Mouse (Mus musculus): ENCODE results near the gene Alpl.

The Alpl gene

GRCm38 (mm10) chr4:137737760-137738159, 58.4 kb downstream of the Alpl start:
- DNase-seq (ENCODE audit: low spot score in 2 of 2): no peak

- no peak for DNase-seq (ENCODE audit: low spot score in 2 of 2)
Observed at GRCm38 (mm10) chr4:137736220-137736701, 59.9 kb downstream of the Alpl start.

GRCm38 (mm10) chr4:137733459-137733858, 62.7 kb downstream of the Alpl start:
- no peak for DNase-seq (ENCODE audit: low spot score in 2 of 2)

- no peak for DNase-seq (ENCODE audit: low spot score in 2 of 2)
Observed at GRCm38 (mm10) chr4:137732962-137733361, 63.2 kb downstream of the Alpl start.

- DNase-seq (ENCODE audit: low spot score in 2 of 2): no peak
Observed at GRCm38 (mm10) chr4:137732361-137732760, 63.8 kb downstream of the Alpl start.

- no peak for DNase-seq (ENCODE audit: low spot score in 2 of 2)
Observed at GRCm38 (mm10) chr4:137731891-137732290, 64.3 kb downstream of the Alpl start.

- no peak for DNase-seq (ENCODE audit: low spot score in 2 of 2)
Observed at GRCm38 (mm10) chr4:137730757-137731156, 65.4 kb downstream of the Alpl start.

- peak; percentile 85 to 95 for DNase-seq (ENCODE audit: low spot score in 2 of 2)
Observed at GRCm38 (mm10) chr4:137730134-137730533, 66.0 kb downstream of the Alpl start.

- no peak for DNase-seq (ENCODE audit: low spot score in 2 of 2)
Observed at GRCm38 (mm10) chr4:137729155-137729855, 66.9 kb downstream of the Alpl start.

DNA sequence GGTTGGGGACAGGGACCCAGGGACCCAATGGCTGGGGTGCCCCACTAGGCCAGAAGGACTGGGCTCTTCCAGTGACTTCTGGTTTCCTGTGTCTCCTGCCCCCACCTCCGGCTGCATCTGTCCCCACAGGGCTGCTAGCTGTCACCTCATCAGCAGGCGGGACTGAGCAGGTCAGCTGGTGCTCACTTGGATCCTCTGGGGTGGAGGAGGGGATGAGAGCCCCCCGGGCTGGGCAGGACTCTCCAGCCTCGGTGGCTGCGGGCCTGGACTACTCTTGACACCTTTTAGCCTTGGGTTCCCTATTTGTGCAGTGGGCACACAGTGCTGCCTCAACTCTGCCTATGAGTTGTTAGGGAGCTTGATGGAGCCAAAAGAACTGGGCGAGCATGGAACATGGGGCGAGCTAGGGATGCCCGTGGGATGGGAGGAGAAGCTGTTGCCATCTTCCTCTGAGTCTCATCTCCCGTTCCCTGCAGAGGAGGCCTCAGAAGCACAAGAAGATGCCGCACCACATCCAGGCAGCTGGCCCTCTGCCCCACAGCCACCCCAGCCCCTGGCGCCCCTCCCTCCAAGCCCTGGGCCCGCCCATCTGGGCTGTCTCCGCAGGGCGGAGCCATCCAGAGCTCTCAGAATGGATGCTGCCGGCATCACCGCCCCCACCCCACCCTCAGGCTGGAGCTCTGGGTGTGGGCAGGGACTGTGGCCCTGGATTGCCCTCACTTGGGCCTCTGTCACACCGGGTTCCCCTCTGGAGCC, 67.6 kb downstream of the Alpl start:
- DNase-seq (ENCODE audit: low spot score in 2 of 2): no peak

DNA sequence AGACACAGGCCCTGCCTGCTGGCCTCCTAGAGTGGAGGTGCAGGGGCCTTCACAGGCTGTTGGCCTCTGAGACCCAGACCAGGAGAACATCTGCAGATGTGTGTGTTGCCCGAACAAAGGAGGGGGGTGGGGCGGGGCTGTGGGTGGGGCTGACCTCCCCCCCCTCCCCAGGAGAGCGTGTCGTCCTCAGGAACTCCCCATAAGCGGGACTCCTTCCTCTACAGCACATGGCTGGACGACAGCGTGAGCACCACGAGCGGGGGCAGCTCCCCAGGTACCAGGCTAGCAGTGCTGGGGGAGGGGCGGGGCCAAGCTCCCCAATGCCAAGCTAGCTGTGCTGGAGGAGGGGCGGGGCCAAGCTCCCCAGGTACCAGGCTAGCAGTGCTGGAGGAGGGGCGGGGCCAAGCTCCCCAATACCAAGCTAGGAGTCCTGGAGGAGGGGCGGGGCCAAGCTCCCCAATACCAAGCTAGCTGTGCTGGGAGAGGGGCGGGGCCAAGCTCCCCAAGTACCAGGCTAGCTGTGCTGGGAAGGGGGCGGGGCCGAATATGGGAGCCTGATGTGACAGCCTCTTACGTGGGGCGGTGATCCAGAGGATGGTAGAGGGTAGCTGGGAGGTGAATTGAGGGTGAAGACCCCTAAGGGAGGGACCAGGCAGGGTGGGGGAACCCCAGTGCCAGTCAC, 68.5 kb downstream of the Alpl start:
- DNase-seq (ENCODE audit: low spot score in 2 of 2): peak in 1 of 2 experiments; percentile 55

- no peak for DNase-seq (ENCODE audit: low spot score in 2 of 2)
Observed at GRCm38 (mm10) chr4:137726739-137727505, 69.3 kb downstream of the Alpl start.

DNA sequence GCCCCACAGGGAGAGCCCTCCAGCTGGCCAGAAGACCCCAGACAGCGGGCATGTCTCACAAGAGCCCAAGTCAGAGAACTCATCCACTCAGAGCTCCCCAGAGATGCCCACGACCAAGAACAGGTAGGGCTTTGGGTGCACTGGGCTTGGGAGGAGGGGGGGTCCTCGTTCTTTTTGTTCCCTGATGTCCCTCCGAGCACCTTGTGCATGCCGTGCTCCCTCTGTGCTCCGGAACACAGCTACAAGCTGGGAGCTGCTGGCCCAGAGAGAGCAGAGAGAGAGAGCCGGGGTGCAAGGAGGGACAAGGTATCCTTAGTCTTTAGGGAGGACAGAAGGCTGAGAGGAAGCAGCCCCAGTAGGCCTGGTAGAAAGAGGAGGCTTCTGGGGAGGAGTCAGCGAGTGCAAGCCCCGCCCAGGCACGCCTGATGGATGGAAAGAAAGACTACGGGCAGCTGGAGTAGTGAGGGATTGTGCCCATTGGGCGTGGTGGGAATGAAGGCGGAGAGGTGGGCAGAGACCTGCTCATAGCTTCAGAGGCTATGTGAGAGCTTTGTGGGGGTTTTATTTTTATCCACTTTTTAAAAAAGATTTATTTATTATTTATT, 70.5 kb downstream of the Alpl start:
- no peak for DNase-seq (ENCODE audit: low spot score in 2 of 2)

DNA sequence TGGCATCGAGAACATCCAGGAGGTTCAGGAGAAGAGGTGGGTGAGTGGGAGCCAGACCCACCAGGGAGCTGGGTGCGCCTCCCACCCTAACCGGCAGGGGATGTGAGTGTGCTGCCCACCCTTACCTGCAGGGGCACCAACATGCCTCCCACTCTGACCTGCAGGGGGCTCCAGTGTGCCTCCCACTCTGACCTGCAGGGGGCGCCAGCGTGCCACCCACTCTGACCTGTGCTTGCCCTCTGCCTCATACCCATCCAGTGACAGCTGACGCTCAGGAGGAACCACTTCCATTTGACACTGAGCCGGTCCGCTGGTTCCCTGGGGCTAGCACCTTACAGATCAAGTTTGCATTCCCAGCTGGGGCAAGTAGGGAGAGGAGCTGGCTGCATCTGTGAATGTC, 71.4 kb downstream of the Alpl start:
- peak; percentile 82 to 93 for DNase-seq (ENCODE audit: low spot score in 2 of 2)

DNA sequence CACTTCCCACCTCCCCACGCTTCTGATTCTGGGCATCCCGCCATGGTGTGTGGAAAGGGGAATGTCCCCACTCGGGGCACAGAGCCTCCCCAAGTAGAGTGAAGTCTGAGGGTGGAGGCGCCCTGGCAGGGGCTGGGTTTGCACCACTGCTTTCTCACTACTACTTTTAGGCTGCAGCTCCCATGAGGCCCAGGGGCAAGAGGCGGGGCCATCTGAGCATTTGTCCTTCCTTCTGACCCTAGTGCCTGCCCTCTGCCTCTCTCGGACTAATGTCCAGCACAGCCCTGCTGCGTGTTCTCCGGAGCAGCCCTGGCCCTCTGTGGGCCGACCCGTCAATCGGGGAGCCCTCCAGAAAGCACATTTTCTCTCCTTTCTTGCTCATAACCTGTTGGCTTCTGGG, 72.0 kb downstream of the Alpl start:
- no peak for DNase-seq (ENCODE audit: low spot score in 2 of 2)

DNA sequence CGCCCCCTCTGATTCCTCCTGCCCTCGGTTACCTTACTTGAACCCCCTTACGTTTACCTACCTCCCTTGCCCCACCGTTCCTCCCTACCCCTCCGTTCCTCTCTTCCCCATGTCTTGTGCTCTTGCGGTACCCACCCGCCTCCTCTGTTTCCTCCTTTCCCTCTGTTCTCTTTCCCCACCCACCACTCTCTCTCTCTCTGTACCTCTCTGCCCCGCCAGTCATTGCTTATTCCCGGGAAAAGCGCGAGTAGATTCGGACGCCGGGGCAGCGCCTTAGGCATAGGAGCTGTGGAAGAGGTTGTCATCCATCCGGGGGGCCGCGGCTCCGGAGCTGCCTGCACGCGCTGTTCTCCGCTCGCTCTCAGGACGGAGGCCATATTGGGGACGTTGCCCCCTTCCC, 72.7 kb downstream of the Alpl start:
- DNase-seq (ENCODE audit: low spot score in 2 of 2): no peak

GRCm38 (mm10) chr4:137722692-137723427, 73.3 kb downstream of the Alpl start:
- peak; percentile 63 to 87 for DNase-seq (ENCODE audit: low spot score in 2 of 2)

- no peak for DNase-seq (ENCODE audit: low spot score in 2 of 2)
Observed at GRCm38 (mm10) chr4:137722230-137722629, 74.0 kb downstream of the Alpl start.

DNA sequence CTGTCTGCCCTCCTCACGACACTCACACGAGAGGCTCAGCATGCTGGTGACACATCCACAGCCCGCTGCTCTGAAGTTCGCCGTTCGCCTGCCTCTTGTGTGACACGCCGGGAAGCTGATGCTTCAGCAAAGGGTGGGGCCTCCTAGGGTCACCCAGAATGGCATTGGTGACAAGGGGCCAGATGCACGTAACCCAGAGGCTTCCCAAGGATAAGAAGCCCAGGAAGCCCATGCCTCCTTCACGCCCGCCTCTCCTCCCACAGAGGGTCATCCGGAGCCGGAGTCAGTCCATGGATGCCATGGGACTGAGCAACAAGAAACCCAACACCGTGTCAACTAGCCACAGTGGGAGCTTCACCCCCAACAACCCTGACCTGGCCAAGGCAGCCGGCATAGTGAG, 74.6 kb downstream of the Alpl start:
- no peak for DNase-seq (ENCODE audit: low spot score in 2 of 2)

- DNase-seq (ENCODE audit: low spot score in 2 of 2): no peak
Observed at GRCm38 (mm10) chr4:137719378-137720077, 76.7 kb downstream of the Alpl start.
